Mouse (Mus musculus) spleen, adult 2 months (tissue): ENCODE results near the gene Asic2. TPM values are rescaled to one million over a fixed set of nuclear protein-coding genes. Genes with fewer than 3 reads are reported as not detected.

Source experiments
- DNase-seq, 2 experiments: peaks; one replicate each; pipeline versions ENCODE4 v3.0.0 to v3.0.0-alpha.2; 2012 to 2021; ENCODE audit warnings: low spot score in 2 of 2, low read depth in 1 of 2
- H3K27ac ChIP-seq: fragments of 200-500 bp; 2 replicates; pipeline ENCODE4 v1.5.1; 2012; ENCODE audit warnings: low read length, inconsistent platforms; ENCODE audit not compliant: insufficient read depth
- H3K27me3 ChIP-seq: fragments of 200-500 bp; 2 replicates; pipeline ENCODE4 v1.6.1; 2012; ENCODE audit warnings: mild to moderate bottlenecking, moderate library complexity, low read length, inconsistent platforms; ENCODE audit not compliant: control insufficient read depth, insufficient read depth
- H3K36me3 ChIP-seq: fragments of 200-500 bp; 2 replicates; pipeline ENCODE4 v1.6.1; 2012; ENCODE audit warnings: mild to moderate bottlenecking, low read length, inconsistent platforms; ENCODE audit not compliant: control insufficient read depth, insufficient read depth
- H3K4me1 ChIP-seq: fragments of 200-500 bp; 2 replicates; pipeline ENCODE4 v1.6.1; 2011; ENCODE audit warnings: inconsistent platforms; ENCODE audit not compliant: control insufficient read depth, insufficient read depth, insufficient read length
- H3K4me3 ChIP-seq: fragments of 200-500 bp; 2 replicates; pipeline ENCODE4 v1.5.1; 2011; ENCODE audit warnings: mild to moderate bottlenecking, inconsistent platforms; ENCODE audit not compliant: insufficient read depth, insufficient read length; ENCODE audit errors: extremely low read depth
- CTCF ChIP-seq: fragments of 200-500 bp; IDR thresholded peaks from 2 replicates; pipeline ENCODE4 v1.5.1; 2011; ENCODE audit warnings: mild to moderate bottlenecking, inconsistent platforms; ENCODE audit not compliant: insufficient read depth, insufficient read length, insufficient replicate concordance; ENCODE audit errors: extremely low read depth
- POLR2A ChIP-seq: fragments of 200-500 bp; IDR thresholded peaks from 2 replicates; pipeline ENCODE4 v1.6.1; 2011; ENCODE audit warnings: low read depth, low read length, inconsistent platforms
- WGBS: fragments of 180-500 bp; shearing (Covaris S2); methylation state at CpG from one replicate; pipeline ENCODE4 v1.1.7; 2018; 5-methylcytosine and 5-hydroxymethylcytosine counted together
- polyA plus RNA-seq: library from polyadenylated mRNA; depleted of rRNA; stranded (reverse); fragments of >200 nt; gene quantifications from 2 replicates; pipeline ENCODE4 v1.2.3, GENCODE M21; 2012

Asic2 gene
- polyA plus RNA-seq, 1 experiment = 0.46 TPM

DNA sequence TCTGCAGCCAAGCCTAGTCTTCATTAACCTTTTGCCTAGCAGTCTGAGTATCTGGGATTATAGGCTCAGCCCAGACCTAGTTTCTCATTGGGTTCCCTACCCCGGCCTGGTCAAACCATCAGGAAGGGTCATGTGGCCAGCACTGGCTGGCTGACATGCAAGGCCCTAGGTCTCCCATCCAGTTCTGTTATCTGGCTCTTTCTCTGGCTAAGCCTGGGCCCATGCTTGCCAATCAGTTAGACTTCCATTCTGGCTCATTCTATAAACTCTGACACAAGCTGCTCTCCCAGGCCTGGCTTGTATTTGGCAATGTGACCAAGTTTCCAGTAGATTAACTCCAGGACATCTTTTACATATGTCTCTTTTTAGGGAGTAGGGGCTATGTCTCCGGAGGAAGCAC, 187.7 kb downstream of the Asic2 start:
- no peaks in the 10 kb centered on the region for H3K4me1 ChIP-seq
- no peak for DNase-seq
- no peak for TF ChIP-seq POLR2A
- TF ChIP-seq CTCF = no peak
- H3K4me3 ChIP-seq = no peak overlapping the region
- 93% methylated on average over 2 of the region's 2 CpGs for WGBS
- no peaks in the 10 kb centered on the region for H3K27me3 ChIP-seq
- no peaks in the 10 kb centered on the region for H3K36me3 ChIP-seq
- H3K27ac ChIP-seq = no peak overlapping the region

DNA sequence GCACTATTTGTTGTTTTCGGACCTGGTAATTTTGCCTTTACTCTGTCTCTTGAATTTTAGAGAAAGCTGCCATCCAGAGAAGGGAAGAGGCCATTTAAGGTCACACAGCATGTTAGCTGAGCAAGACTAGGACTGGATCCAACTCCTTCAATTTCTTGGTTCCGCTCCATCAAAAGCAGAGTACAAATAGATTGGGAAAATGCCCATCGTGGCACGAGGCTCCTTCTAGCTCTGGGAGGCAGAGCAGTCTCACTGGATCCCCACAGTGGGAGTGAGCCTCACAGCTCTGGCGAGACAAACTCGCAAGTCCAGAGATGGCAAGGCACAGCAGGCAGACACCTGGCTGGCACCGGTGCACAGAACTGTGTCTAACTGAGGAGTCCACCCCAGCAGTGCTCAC, 188.4 kb downstream of the Asic2 start:
- WGBS = 88% methylated on average over 7 of the region's 7 CpGs
- Histone ChIP-seq H3K27ac (no peak overlapping the region), H3K27me3 (no peaks in the 10 kb centered on the region), H3K4me3 (no peak overlapping the region), H3K36me3 (no peaks in the 10 kb centered on the region), H3K4me1 (no peaks in the 10 kb centered on the region)
- DNase-seq = no peak
- no peak for TF ChIP-seq CTCF
- TF ChIP-seq POLR2A = no peak

DNA sequence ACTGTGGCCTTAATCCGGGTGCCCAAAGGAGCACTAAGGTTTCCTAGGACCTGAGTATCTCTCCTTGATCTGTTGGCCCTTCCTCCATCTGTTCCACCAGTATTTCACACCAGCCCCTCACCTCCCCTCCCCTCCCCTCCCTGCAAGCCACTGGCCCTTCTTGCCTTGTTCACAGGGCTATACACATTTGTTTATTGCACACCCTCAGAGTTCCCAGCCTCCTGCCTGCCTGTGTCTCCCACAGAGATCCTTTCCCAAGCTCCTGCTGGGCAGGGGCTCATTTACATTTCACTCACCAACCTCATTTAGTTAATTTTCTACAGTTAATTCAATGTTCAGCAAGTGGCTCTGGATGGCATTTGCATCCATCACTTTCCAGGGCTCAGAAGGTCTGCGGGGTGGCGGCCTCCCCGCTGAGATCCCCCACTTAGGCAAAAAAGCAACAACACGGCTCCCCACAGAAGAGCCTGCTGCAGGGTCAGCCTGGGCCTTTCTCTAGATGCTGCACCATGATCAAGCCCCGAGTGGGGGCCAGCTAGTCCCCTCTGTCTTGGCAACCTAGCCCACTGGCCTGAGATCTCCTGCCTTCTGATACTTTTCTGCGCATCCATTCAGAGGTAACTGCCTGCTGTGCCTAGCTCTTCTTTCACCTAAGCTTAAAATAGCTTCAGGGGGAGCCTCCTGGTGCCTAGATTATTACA, 196.9 kb downstream of the Asic2 start:
- WGBS = 51% methylated on average over 7 of the region's 7 CpGs
- no peak for TF ChIP-seq CTCF
- TF ChIP-seq POLR2A = no peak

DNA sequence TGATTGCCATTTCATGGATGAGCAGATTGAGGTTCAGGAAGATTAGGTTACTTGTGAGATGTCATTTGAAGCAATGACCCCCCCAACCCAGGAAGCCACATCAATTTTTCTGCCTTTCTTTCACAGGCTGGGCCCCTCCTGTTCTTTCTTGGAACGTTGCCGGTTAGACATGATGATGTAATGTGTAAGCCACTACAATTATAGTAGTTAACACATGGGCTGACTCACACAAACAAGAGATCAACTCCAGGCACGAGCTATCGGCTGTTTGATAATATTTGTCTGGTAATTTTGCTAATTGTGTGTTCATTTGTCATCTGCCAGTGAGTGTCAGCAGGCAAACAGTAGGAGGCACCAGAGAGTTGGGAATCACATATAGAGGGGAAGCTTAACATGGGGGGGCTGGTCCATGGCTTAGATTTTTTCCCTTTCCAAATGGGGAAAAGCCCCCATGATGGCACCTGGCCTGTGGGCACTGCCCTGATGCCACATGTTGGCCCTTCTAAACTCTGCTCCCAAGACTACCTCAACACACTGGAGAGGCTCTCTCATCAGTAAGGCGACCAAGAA, 198.5 kb downstream of the Asic2 start:
- Histone ChIP-seq H3K27ac (no peak overlapping the region), H3K4me3 (no peak overlapping the region), H3K27me3 (no peaks in the 10 kb centered on the region), H3K36me3 (no peaks in the 10 kb centered on the region), H3K4me1 (no peaks in the 10 kb centered on the region)
- 68% methylated on average over 5 of the region's 5 CpGs for WGBS
- no peak for DNase-seq
- TF ChIP-seq CTCF = no peak
- no peak for TF ChIP-seq POLR2A

More for the DNA sequence above, 196.9 kb downstream of the Asic2 start:
- H3K27me3 ChIP-seq = no peaks in the 10 kb centered on the region
- H3K27ac ChIP-seq = no peak overlapping the region
- H3K4me1 ChIP-seq = no peaks in the 10 kb centered on the region
- H3K4me3 ChIP-seq = no peak overlapping the region
- no peak for DNase-seq
- H3K36me3 ChIP-seq = no peaks in the 10 kb centered on the region

DNA sequence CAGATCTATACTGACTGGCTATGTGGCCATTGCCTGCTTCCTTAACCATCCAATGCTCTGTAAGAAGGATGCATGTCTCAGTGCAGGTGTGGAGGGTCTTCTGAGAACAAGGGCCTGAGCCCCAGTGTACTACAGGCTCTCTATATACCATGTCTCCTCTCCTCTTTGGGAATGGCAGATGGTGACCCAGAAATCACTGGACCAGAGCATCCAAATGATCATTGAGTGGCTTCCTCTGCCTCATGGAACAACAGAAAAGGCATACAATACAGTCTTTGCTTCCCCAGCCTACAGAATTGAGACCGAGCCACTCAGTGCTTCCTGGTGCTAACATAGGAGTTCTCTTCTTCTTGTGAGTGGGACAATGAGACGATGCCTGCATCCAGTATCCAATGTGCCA, 200.0 kb downstream of the Asic2 start:
- no peak for TF ChIP-seq CTCF
- no peak for TF ChIP-seq POLR2A
- Histone ChIP-seq H3K4me3 (no peak overlapping the region), H3K36me3 (no peaks in the 10 kb centered on the region), H3K27ac (no peak overlapping the region), H3K4me1 (no peaks in the 10 kb centered on the region), H3K27me3 (no peaks in the 10 kb centered on the region)
- DNase-seq = no peak
- WGBS = 87% methylated on average over 2 of the region's 2 CpGs

DNA sequence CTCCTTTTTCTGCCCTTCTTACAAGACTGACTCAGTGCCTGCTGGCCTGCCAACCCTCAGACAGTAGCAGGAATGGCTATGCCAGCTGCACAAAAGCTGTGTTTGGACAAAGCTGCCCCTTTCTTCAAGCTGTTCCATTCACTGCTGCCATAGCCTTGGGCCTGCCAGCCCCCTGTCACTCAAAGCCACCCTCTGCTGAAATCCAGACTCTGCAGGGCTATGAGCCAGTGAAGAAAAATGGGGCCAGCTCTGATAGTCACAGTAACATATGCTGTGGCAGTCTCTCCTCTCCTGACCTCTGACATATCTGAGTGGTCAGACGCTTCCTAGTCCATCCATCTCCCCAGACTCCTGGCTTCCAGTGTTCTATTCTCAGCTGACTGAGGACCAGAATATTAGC, 200.5 kb downstream of the Asic2 start:
- 67% methylated on average over 1 of the region's 1 CpGs for WGBS

GRCm38 (mm10) chr11:81765288-81765687, 203.0 kb downstream of the Asic2 start:
- H3K4me1 ChIP-seq = no peaks in the 10 kb centered on the region

More for the DNA sequence above, 200.5 kb downstream of the Asic2 start:
- Histone ChIP-seq H3K27ac (no peak overlapping the region), H3K27me3 (no peaks in the 10 kb centered on the region), H3K36me3 (no peaks in the 10 kb centered on the region), H3K4me1 (no peaks in the 10 kb centered on the region), H3K4me3 (no peak overlapping the region)
- TF ChIP-seq CTCF (no peak), POLR2A (no peak)
- DNase-seq = no peak

More at GRCm38 (mm10) chr11:81765288-81765687, 203.0 kb downstream of the Asic2 start:
- Histone ChIP-seq H3K36me3 (no peaks in the 10 kb centered on the region), H3K27ac (no peak overlapping the region), H3K4me3 (no peak overlapping the region), H3K27me3 (no peaks in the 10 kb centered on the region)
- no peak for DNase-seq
- TF ChIP-seq CTCF (no peak), POLR2A (no peak)
- WGBS = 88% methylated on average over 5 of the region's 5 CpGs
